Mouse (Mus musculus): ENCODE measurements around the gene Rgp1. TPM values are rescaled to one million over a fixed set of nuclear protein-coding genes. Genes with fewer than 3 reads are reported as not detected.

Gene Rgp1
- polyA plus RNA-seq, 1 experiment, result 28.6 TPM

GRCm38 (mm10) chr4:43604751-43605685, 26.5 kb downstream of the Rgp1 start:
- H3K27me3 ChIP-seq (ENCODE audit: control insufficient read depth, insufficient read depth, insufficient read length), result no peaks in the 10 kb centered on the region
- no peak overlapping the region for H3K4me3 ChIP-seq
- TF ChIP-seq MYOD1 (IDR thresholded peaks at IDR 0.05; ENCODE audit: control insufficient read depth in 1 of 3, insufficient read length in 2 of 3, low read depth in 2 of 3), result no peak
- no peak for TF ChIP-seq POLR2AphosphoS2 (IDR thresholded peaks at IDR 0.05; ENCODE audit: insufficient read length, low read depth)
- H3K36me3 ChIP-seq (ENCODE audit: control insufficient read depth, insufficient read depth), result no peaks in the 10 kb centered on the region
- no peak overlapping the region for H3ac ChIP-seq (ENCODE audit: control insufficient read depth, insufficient read length)
- H3K79me2 ChIP-seq (ENCODE audit: control insufficient read depth, insufficient read depth), result no peaks in the 10 kb centered on the region
- H3K4me2 ChIP-seq (ENCODE audit: low read depth), result no peak overlapping the region

DNA sequence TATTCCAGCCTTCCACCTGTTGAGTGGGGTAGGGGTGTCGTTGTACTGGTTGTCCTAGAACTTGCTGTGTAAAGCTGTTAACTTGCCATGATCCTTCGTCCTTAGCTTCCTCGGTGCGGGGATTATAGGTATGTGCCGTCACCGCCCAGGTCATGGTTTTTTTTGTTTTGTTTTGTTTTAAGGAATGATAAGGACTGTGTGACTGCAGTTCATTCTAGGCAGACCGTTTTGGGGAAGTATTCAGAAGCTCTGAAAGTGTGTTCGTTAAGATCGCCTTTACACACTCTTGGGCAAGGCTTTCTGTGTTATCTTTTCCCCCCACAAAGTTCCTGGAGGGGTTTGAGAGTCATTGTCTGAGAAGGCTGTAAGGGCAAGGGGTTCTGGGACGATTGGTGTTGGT, 34.0 kb downstream of the Rgp1 start:
- Histone ChIP-seq H3K4me3 (no peak overlapping the region), H3ac (ENCODE audit: control insufficient read depth, insufficient read length) (no peak overlapping the region), H3K36me3 (ENCODE audit: control insufficient read depth, insufficient read depth) (no peaks in the 10 kb centered on the region), H3K4me2 (ENCODE audit: low read depth) (no peak overlapping the region), H3K79me2 (ENCODE audit: control insufficient read depth, insufficient read depth) (no peaks in the 10 kb centered on the region), H3K27me3 (ENCODE audit: control insufficient read depth, insufficient read depth, insufficient read length) (peaks cover 15% of the 10 kb centered on the region)
- no peak for TF ChIP-seq SRF (IDR thresholded peaks at IDR 0.05; ENCODE audit: control insufficient read depth, insufficient read length, low read depth)
- no peak for TF ChIP-seq POLR2A (IDR thresholded peaks at IDR 0.05; ENCODE audit: insufficient read length, low read depth)
- no peak for TF ChIP-seq CEBPB (IDR thresholded peaks at IDR 0.05; ENCODE audit: insufficient read depth, poor library complexity, severe bottlenecking)
- no peak for TF ChIP-seq TCF12 (IDR thresholded peaks at IDR 0.05; ENCODE audit: insufficient read depth, poor library complexity, severe bottlenecking)
- no peak for TF ChIP-seq MYOG (IDR thresholded peaks at IDR 0.05; ENCODE audit: control insufficient read depth in 1 of 3, insufficient read depth in 1 of 3, insufficient read length in 2 of 3, low read depth in 2 of 3)
- TF ChIP-seq MAX (IDR thresholded peaks at IDR 0.05; ENCODE audit: low read depth), result no peak
- no peak for TF ChIP-seq USF1 (IDR thresholded peaks at IDR 0.05; ENCODE audit: low read depth)
- TF ChIP-seq TCF3 (IDR thresholded peaks at IDR 0.05; ENCODE audit: insufficient read length, low read depth), result no peak
- no peak for TF ChIP-seq POLR2AphosphoS2 (IDR thresholded peaks at IDR 0.05; ENCODE audit: insufficient read length, low read depth)
- TF ChIP-seq E2F4 (IDR thresholded peaks at IDR 0.05; ENCODE audit: insufficient read depth), result no peak
- TF ChIP-seq REST (IDR thresholded peaks at IDR 0.05; ENCODE audit: insufficient read depth, insufficient read length), result no peak
- TF ChIP-seq MYOD1 (IDR thresholded peaks at IDR 0.05; ENCODE audit: control insufficient read depth in 1 of 3, insufficient read length in 2 of 3, low read depth in 2 of 3), result no peak

DNA sequence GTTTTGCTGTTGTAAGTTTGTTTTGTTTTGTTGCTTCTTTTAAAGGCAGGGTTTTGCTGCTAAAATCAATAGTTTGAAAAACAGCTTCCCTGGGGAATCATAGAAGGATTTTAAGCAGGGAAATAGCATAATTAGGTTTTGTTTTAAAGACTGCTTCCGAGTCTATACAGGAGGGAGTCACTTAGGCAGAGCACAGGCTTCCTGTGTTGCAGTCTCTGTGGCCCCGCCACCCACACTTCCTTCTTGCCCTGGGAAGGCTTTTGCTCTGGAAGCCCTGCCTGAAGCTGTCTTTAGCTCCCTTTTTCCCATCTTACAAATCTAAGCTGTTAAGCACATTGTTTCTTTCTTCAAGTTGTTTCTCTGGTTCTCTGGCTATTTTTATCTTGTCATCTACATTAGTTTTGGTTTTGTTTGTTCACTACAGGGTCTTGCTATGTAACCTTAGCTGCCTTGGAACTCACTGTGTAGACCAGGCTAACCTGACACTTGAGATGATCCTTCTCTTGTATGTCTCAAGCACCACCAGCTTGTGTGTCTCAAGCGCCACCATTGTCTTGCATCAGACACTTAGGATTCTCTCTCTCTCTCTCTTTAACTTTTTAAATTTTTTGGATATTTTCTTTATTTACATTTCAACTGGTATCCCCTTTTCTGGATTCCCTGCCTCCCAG, 34.7 kb downstream of the Rgp1 start:
- Histone ChIP-seq H3K36me3 (ENCODE audit: control insufficient read depth, insufficient read depth) (no peaks in the 10 kb centered on the region), H3K27me3 (ENCODE audit: control insufficient read depth, insufficient read depth, insufficient read length) (peaks cover 15% of the 10 kb centered on the region), H3K4me2 (ENCODE audit: low read depth) (no peak overlapping the region), H3K79me2 (ENCODE audit: control insufficient read depth, insufficient read depth) (no peaks in the 10 kb centered on the region), H3K4me3 (no peak overlapping the region), H3ac (ENCODE audit: control insufficient read depth, insufficient read length) (no peak overlapping the region)
- no peak for TF ChIP-seq MAX (IDR thresholded peaks at IDR 0.05; ENCODE audit: low read depth)
- TF ChIP-seq POLR2A (IDR thresholded peaks at IDR 0.05; ENCODE audit: insufficient read length, low read depth), result no peak

GRCm38 (mm10) chr4:43620146-43620778, 41.7 kb downstream of the Rgp1 start:
- no peak overlapping the region for H3K4me2 ChIP-seq (ENCODE audit: low read depth)
- TF ChIP-seq POLR2A (IDR thresholded peaks at IDR 0.05; ENCODE audit: insufficient read length, low read depth) (no peak), CEBPB (IDR thresholded peaks at IDR 0.05; ENCODE audit: insufficient read depth, poor library complexity, severe bottlenecking) (no peak), MAX (IDR thresholded peaks at IDR 0.05; ENCODE audit: low read depth) (no peak), MYOG (IDR thresholded peaks at IDR 0.05; ENCODE audit: control insufficient read depth in 1 of 3, insufficient read depth in 1 of 3, insufficient read length in 2 of 3, low read depth in 2 of 3) (no peak), POLR2AphosphoS2 (IDR thresholded peaks at IDR 0.05; ENCODE audit: insufficient read length, low read depth) (no peak), TCF3 (IDR thresholded peaks at IDR 0.05; ENCODE audit: insufficient read length, low read depth) (no peak), USF1 (IDR thresholded peaks at IDR 0.05; ENCODE audit: low read depth) (no peak), TCF12 (IDR thresholded peaks at IDR 0.05; ENCODE audit: insufficient read depth, poor library complexity, severe bottlenecking) (no peak), REST (IDR thresholded peaks at IDR 0.05; ENCODE audit: insufficient read depth, insufficient read length) (no peak), E2F4 (IDR thresholded peaks at IDR 0.05; ENCODE audit: insufficient read depth) (no peak), MYOD1 (IDR thresholded peaks at IDR 0.05; ENCODE audit: control insufficient read depth in 1 of 3, insufficient read length in 2 of 3, low read depth in 2 of 3) (no peak), SRF (IDR thresholded peaks at IDR 0.05; ENCODE audit: control insufficient read depth, insufficient read length, low read depth) (no peak)
- no peak overlapping the region for H3K4me3 ChIP-seq
- H3ac ChIP-seq (ENCODE audit: control insufficient read depth, insufficient read length), result no peak overlapping the region
- no peaks in the 10 kb centered on the region for H3K79me2 ChIP-seq (ENCODE audit: control insufficient read depth, insufficient read depth)
- no peaks in the 10 kb centered on the region for H3K27me3 ChIP-seq (ENCODE audit: control insufficient read depth, insufficient read depth, insufficient read length)
- no peaks in the 10 kb centered on the region for H3K36me3 ChIP-seq (ENCODE audit: control insufficient read depth, insufficient read depth)

Data from myocyte (in vitro differentiated cells).